Mouse (Mus musculus) R1 (cell line): Measurements from ENCODE around the gene Slc2a10.
"Not testable (repeated sequence)": the region's sequence is repeated elsewhere in the genome, so short reads cannot be mapped to it uniquely, and the experiment has no call there.

ENCODE experiments used
- DNase-seq: peaks from one replicate; pipeline ENCODE4 v3.0.0-alpha.2; 2018; ENCODE audit warnings: low read depth, low spot score

Slc2a10 gene

GRCm38 (mm10) chr2:165498816-165499215 lies 4.8 kb upstream of the Slc2a10 start:
- no peak for DNase-seq

GRCm38 (mm10) chr2:165509686-165510085 lies 6.1 kb downstream of the Slc2a10 start:
- no peak for DNase-seq

- DNase-seq: no peak
Observed at GRCm38 (mm10) chr2:165510466-165510865, 6.9 kb downstream of the Slc2a10 start.

GRCm38 (mm10) chr2:165510914-165511458 lies 7.4 kb downstream of the Slc2a10 start:
- peak; percentile 45 for DNase-seq

- DNase-seq: peak; percentile 39
Observed at GRCm38 (mm10) chr2:165511530-165511929, 7.9 kb downstream of the Slc2a10 start.

- DNase-seq: no peak
Observed at GRCm38 (mm10) chr2:165512426-165512825, 8.8 kb downstream of the Slc2a10 start.

GRCm38 (mm10) chr2:165512870-165513600 lies 9.4 kb downstream of the Slc2a10 start:
- DNase-seq: peak; percentile 27

- DNase-seq: no peak
Observed at GRCm38 (mm10) chr2:165515178-165515728, 11.7 kb downstream of the Slc2a10 start.

- DNase-seq: no peak
Observed at GRCm38 (mm10) chr2:165525609-165526008, 22.0 kb downstream of the Slc2a10 start.

GRCm38 (mm10) chr2:165529106-165529505 lies 25.5 kb downstream of the Slc2a10 start:
- peak; percentile 62 for DNase-seq

GRCm38 (mm10) chr2:165533789-165534188 lies 30.2 kb downstream of the Slc2a10 start:
- no peak for DNase-seq

GRCm38 (mm10) chr2:165540975-165541374 lies 37.4 kb downstream of the Slc2a10 start:
- DNase-seq: no peak

GRCm38 (mm10) chr2:165542939-165543669 lies 39.5 kb downstream of the Slc2a10 start:
- DNase-seq: peak; percentile 52

GRCm38 (mm10) chr2:165543670-165544016 lies 40.1 kb downstream of the Slc2a10 start:
- DNase-seq: no peak

- no peak for DNase-seq
Observed at GRCm38 (mm10) chr2:165545687-165546086, 42.1 kb downstream of the Slc2a10 start.

GRCm38 (mm10) chr2:165546341-165546740 lies 42.8 kb downstream of the Slc2a10 start:
- DNase-seq: peak; percentile 54

GRCm38 (mm10) chr2:165547410-165547809 lies 43.8 kb downstream of the Slc2a10 start:
- DNase-seq: peak; percentile 100

- peak; percentile 39 for DNase-seq
Observed at GRCm38 (mm10) chr2:165548627-165549026, 45.0 kb downstream of the Slc2a10 start.

- DNase-seq: not testable (repeated sequence)
Observed at GRCm38 (mm10) chr2:165550410-165550809, 46.8 kb downstream of the Slc2a10 start.

GRCm38 (mm10) chr2:165554066-165554465 lies 50.5 kb downstream of the Slc2a10 start:
- DNase-seq: no peak

GRCm38 (mm10) chr2:165557278-165557677 lies 53.7 kb downstream of the Slc2a10 start:
- no peak for DNase-seq

GRCm38 (mm10) chr2:165558916-165559315 lies 55.3 kb downstream of the Slc2a10 start:
- DNase-seq: no peak
